Comparison of ENCODE assay signal across 18 mouse cellular contexts in the genomic region with DNA sequence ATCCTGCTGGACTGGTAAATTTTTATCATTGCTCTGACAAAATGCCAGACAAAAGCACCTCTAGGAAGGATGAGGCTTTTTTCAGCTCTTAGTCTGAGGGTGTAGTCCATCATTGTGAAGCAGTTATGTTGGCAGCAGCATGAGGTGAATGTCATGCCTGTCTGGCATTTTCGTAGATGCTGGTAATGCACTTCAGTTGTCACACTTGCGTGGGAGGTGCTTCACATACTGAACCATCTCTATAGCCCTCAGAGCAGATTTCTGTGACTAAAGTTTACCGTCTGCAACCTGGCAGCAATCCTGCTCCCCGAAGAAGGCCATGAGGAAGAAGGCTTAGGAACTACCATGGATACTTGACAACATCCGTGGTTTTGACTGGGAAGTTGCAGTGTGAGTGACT.
"Had no signal": no experiment of that assay in that cellular context is flagged by ENCODE, and none has a peak within 500 bp of the region (broad histone marks: within the 10 kb centered on the region; RNA-seq: fewer than 3 reads in every experiment).

No protein-coding gene starts in this region.

- H3K4me3 ChIP-seq: limb, embryonic 12.5 days; limb, embryonic 15.5 days; megakaryocyte, embryonic 14.5 days; midbrain, embryonic 10.5 days; midbrain, embryonic 13.5 days; myocyte; neural tube, embryonic 13.5 days had no signal

- DNase-seq: kidney, adult 18-20 months; kidney, adult 9 months; kidney, postnatal 14 days; kidney, postnatal 4 days; liver, postnatal 0 days; lung, embryonic 14.5 days; lung, postnatal 36 days; retina, postnatal 1 day; thymus, adult 18-20 months; thymus, postnatal 36 days had no signal

- H3K36me3 ChIP-seq: limb, embryonic 12.5 days; limb, embryonic 15.5 days; midbrain, embryonic 10.5 days; midbrain, embryonic 13.5 days; neural tube, embryonic 13.5 days had no signal

- H3K27me3 ChIP-seq: limb, embryonic 12.5 days; limb, embryonic 15.5 days; megakaryocyte, embryonic 14.5 days; midbrain, embryonic 13.5 days; neural tube, embryonic 13.5 days had no signal

- H3K9ac ChIP-seq: limb, embryonic 12.5 days; limb, embryonic 15.5 days; liver, embryonic 14.5 days; liver, postnatal 0 days; lung, embryonic 14.5 days; midbrain, embryonic 13.5 days; neural tube, embryonic 13.5 days had no signal

- H3K27ac ChIP-seq: limb, embryonic 12.5 days; limb, embryonic 15.5 days; liver, embryonic 14.5 days; midbrain, embryonic 10.5 days; midbrain, embryonic 13.5 days; neural tube, embryonic 13.5 days had no signal

- H3K4me1 ChIP-seq: limb, embryonic 12.5 days; limb, embryonic 15.5 days; megakaryocyte, embryonic 14.5 days; midbrain, embryonic 10.5 days; midbrain, embryonic 13.5 days; neural tube, embryonic 13.5 days had no signal
